Mouse (Mus musculus) forebrain, embryonic 11.5 days (tissue): ENCODE results near the gene Celf2. TPM values are rescaled to one million over a fixed set of nuclear protein-coding genes. Genes with fewer than 3 reads are reported as not detected.

Source experiments
- ATAC-seq: fragments of 200-750 bp; cut with Nextera tagmentation; replicated peaks from 2 replicates; pipeline ENCODE4 v1.8.0; 2017; ENCODE audit warnings: moderate TSS enrichment; ENCODE audit not compliant: low FRiP score
- DNase-seq: peaks from one replicate; pipeline ENCODE4 v3.0.0-alpha.2; 2017; ENCODE audit warnings: low spot score
- H3K27ac ChIP-seq: fragments of 300-500 bp; sonication (generic); 2 replicates; pipeline ENCODE4 v1.5.1; 2014; ENCODE audit warnings: low read depth, low read length
- H3K27me3 ChIP-seq: fragments of 300-500 bp; sonication (generic); 2 replicates; pipeline ENCODE4 v1.6.1; 2014; ENCODE audit warnings: mild to moderate bottlenecking, low read length, mixed read lengths; ENCODE audit not compliant: control insufficient read depth, insufficient read depth
- H3K36me3 ChIP-seq: fragments of 300-500 bp; sonication (generic); 2 replicates; pipeline ENCODE4 v1.6.1; 2014; ENCODE audit warnings: mild to moderate bottlenecking, low read length, moderate library complexity, mixed read lengths; ENCODE audit not compliant: control insufficient read depth, insufficient read depth
- H3K4me1 ChIP-seq: fragments of 300-500 bp; sonication (generic); replicated peaks from 2 replicates; pipeline ENCODE4 v1.6.1; 2014; ENCODE audit warnings: low read length, mixed read lengths; ENCODE audit not compliant: control insufficient read depth, insufficient read depth
- H3K4me2 ChIP-seq: fragments of 300-500 bp; sonication (generic); 2 replicates; pipeline ENCODE4 v1.6.1; 2014; ENCODE audit warnings: low read depth, mild to moderate bottlenecking, low read length, moderate library complexity, mixed read lengths; ENCODE audit not compliant: severe bottlenecking
- H3K4me3 ChIP-seq: fragments of 300-500 bp; sonication (generic); 2 replicates; pipeline ENCODE4 v1.5.1; 2014; ENCODE audit warnings: low read depth, low read length
- H3K9ac ChIP-seq: fragments of 300-500 bp; sonication (generic); 2 replicates; pipeline ENCODE4 v1.6.1; 2014; ENCODE audit warnings: low read length
- H3K9me3 ChIP-seq: fragments of 300-500 bp; sonication (generic); 2 replicates; pipeline ENCODE4 v1.6.1; 2016; ENCODE audit warnings: low read length, mixed read lengths; ENCODE audit not compliant: control insufficient read depth
- WGBS: fragments of 180-500 bp; shearing (Covaris S2); extraction: QIAGEN DNeasy Blood & Tissue Kit; methylation state at CpG from one replicate; pipeline ENCODE4 v1.1.7; 2014; 5-methylcytosine and 5-hydroxymethylcytosine counted together
- polyA plus RNA-seq: library from polyadenylated mRNA; unstranded; fragments of >200 nt; fragmentation: Nextera tagmentation; extraction: Ambion mirVana; gene quantifications from 2 replicates; pipeline ENCODE4 v1.2.1, GENCODE M21; 2014

Celf2 gene
- polyA plus RNA-seq, 1 experiment from 2014 or later = 116 TPM

GRCm38 (mm10) chr2:7089069-7089834, 420.1 kb downstream of the Celf2 start:
- Histone ChIP-seq H3K9ac (peak overlapping the region; percentile 10; the same call in 1 of the 2 replicates), H3K9me3 (no peaks in the 10 kb centered on the region), H3K27me3 (no peaks in the 10 kb centered on the region), H3K4me2 (no peak overlapping the region), H3K27ac (peak overlapping the region; percentile 52; the same call in 1 of the 2 replicates), H3K36me3 (no peaks in the 10 kb centered on the region), H3K4me1 (peaks cover 4% of the 10 kb centered on the region; the same call in 1 of the 2 replicates), H3K4me3 (no peak overlapping the region)
- peak; percentile 87 for ATAC-seq
- 9% methylated on average over 7 of the region's 7 CpGs for WGBS
- DNase-seq = peak; percentile 73

DNA sequence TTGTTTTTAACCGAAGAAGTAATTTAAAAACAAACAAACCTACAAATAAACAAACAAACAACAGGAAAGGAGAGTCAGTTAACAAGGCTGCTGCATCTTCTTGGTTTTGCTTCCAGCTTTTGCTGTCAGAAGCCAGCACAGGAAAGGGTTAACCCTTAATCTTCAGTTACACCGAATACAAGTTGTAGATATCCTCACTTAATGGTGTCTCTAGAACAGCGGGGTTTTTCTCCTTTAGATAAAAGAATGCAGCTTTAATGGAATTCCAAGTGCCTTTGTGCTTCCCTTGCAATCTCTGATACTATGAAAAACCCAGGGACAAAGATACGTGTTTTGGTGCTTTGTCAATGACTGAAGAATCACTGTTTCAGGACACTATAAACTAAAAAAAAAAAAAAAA, 420.8 kb downstream of the Celf2 start:
- 17% methylated on average over 4 of the region's 4 CpGs for WGBS
- H3K27ac ChIP-seq = peak overlapping the region; percentile 52; the same call in 1 of the 2 replicates
- H3K4me3 ChIP-seq = no peak overlapping the region
- H3K36me3 ChIP-seq = no peaks in the 10 kb centered on the region
- no peaks in the 10 kb centered on the region for H3K27me3 ChIP-seq
- H3K9me3 ChIP-seq = no peaks in the 10 kb centered on the region
- DNase-seq = no peak
- peaks cover 4% of the 10 kb centered on the region; the same call in 1 of the 2 replicates for H3K4me1 ChIP-seq
- H3K4me2 ChIP-seq = no peak overlapping the region
- no peak overlapping the region; the same call in 1 of the 2 replicates for H3K9ac ChIP-seq
- 0 out of 2 replicates have a peak, but pooled peaks have one; percentile 19 for ATAC-seq

GRCm38 (mm10) chr2:7087480-7087879, 421.9 kb downstream of the Celf2 start:
- no peak overlapping the region for H3K4me3 ChIP-seq
- WGBS = 73% methylated on average over 14 of the region's 14 CpGs
- no peak overlapping the region for H3K4me2 ChIP-seq
- H3K27ac ChIP-seq = no peak overlapping the region
- no peak overlapping the region for H3K9ac ChIP-seq
- H3K27me3 ChIP-seq = no peaks in the 10 kb centered on the region
- H3K36me3 ChIP-seq = no peaks in the 10 kb centered on the region
- H3K4me1 ChIP-seq = peaks cover 4% of the 10 kb centered on the region; the same call in 1 of the 2 replicates
- ATAC-seq (no peak), DNase-seq (no peak)
- no peaks in the 10 kb centered on the region for H3K9me3 ChIP-seq

DNA sequence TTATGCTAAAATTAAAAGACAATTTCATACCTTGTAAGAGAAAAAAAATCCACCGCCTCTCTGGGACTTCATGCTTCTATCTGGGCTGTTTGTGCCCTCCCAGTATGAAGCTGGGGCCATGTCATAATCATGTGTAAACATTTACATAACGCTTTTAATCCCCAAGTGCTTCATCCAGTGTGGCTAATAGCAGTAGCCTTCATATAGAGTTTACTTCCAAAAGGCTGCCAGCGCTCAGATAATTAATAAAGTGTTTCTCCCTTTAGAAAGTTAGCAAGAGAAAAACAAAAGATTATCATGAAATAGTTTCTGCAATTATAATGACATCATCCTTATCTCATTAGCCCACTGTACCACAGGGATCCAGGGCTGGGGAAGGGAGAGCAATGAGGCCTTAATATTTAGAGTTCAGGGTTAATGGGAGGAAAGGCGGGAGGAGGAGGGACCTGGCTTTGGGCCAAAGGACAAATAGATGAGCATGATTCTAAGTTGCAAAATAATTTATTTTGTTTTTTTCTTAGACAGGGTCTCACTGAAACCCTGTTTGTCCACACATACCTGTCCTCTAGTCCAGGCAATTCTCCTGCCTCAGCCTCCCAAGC, 425.8 kb downstream of the Celf2 start:
- no peak overlapping the region for H3K4me3 ChIP-seq
- H3K9me3 ChIP-seq = no peaks in the 10 kb centered on the region
- no peak overlapping the region for H3K27ac ChIP-seq
- no peaks in the 10 kb centered on the region for H3K36me3 ChIP-seq
- DNase-seq (no peak), ATAC-seq (no peak)
- no peaks in the 10 kb centered on the region for H3K27me3 ChIP-seq
- 76% methylated on average over 4 of the region's 4 CpGs for WGBS
- peaks cover 17% of the 10 kb centered on the region for H3K4me1 ChIP-seq
- no peak overlapping the region for H3K4me2 ChIP-seq
- no peak overlapping the region for H3K9ac ChIP-seq

GRCm38 (mm10) chr2:7082376-7083025, 426.9 kb downstream of the Celf2 start:
- H3K36me3 ChIP-seq = no peaks in the 10 kb centered on the region
- no peak overlapping the region for H3K9ac ChIP-seq
- H3K9me3 ChIP-seq = peaks cover under 1% of the 10 kb centered on the region; the same call in 1 of the 2 replicates
- 79% methylated on average over 9 of the region's 9 CpGs for WGBS
- H3K27ac ChIP-seq = no peak overlapping the region
- ATAC-seq (no peak), DNase-seq (no peak)
- H3K4me3 ChIP-seq = no peak overlapping the region
- H3K27me3 ChIP-seq = no peaks in the 10 kb centered on the region
- H3K4me2 ChIP-seq = no peak overlapping the region
- H3K4me1 ChIP-seq = peaks cover 15% of the 10 kb centered on the region

DNA sequence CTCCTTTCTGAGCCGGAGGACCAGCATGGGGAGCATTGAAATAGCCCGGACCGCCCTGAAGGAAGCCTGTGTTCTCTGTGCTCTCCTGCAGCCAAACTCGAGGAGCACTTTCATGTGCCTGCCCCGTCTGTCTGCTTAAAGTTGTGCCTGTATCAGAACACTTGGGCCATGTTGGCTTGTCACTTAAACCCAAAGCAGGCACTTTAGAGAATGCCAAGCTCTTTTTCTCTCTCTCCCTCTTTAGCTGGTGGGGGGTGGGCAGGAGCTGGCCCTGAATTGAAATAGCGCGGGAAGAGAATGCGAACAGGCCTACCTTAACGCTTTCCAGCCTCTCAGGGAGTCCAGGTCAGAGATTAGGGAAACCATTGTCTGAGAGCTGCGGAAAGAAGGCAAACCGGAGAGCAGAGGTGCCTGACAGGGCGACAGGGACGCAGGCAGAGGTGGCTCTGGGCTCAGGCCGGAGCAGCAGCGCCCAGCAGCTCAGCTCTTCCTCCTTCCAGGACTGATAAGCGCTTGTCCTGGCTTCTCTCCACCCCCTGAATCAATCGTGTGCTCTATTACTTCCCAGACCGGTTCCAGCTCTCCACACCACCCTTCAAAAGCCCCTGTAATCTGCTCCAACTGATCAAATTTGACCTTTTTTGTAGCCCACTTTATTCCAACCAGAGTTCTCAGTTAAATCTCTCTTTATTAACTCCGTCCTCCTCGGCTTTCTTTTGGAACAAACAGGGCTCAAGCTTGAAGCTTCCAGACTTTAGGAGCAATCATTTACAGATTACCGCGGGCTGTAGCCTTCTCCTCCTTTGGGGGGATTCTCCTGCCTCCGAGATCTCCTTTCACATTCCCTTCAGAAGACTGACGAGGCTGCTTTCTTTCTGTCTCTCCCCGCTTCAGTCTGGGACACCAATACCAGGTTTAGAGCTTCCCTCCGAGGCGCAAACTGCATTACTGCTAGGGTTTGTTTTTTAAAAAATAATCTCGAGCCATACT, 428.3 kb downstream of the Celf2 start:
- no peak overlapping the region for H3K27ac ChIP-seq
- WGBS = 4% methylated on average over 28 of the region's 28 CpGs

GRCm38 (mm10) chr2:7080086-7080485, 429.3 kb downstream of the Celf2 start:
- H3K4me3 ChIP-seq = no peak overlapping the region
- DNase-seq = no peak
- no peak overlapping the region for H3K4me2 ChIP-seq
- H3K27me3 ChIP-seq = no peaks in the 10 kb centered on the region
- H3K9ac ChIP-seq = no peak overlapping the region
- H3K36me3 ChIP-seq = no peaks in the 10 kb centered on the region
- WGBS = 76% methylated on average over 7 of the region's 7 CpGs
- H3K4me1 ChIP-seq = peaks cover 15% of the 10 kb centered on the region
- no peak overlapping the region for H3K27ac ChIP-seq
- peaks cover 8% of the 10 kb centered on the region for H3K9me3 ChIP-seq
- no peak for ATAC-seq

More for the DNA sequence above, 428.3 kb downstream of the Celf2 start:
- Histone ChIP-seq H3K4me2 (peak overlapping the region; percentile 42), H3K4me3 (no peak overlapping the region; the same call in 1 of the 2 replicates), H3K4me1 (peaks cover 15% of the 10 kb centered on the region), H3K9ac (peak overlapping the region; percentile 58), H3K27me3 (no peaks in the 10 kb centered on the region), H3K9me3 (peaks cover 6% of the 10 kb centered on the region), H3K36me3 (no peaks in the 10 kb centered on the region)
- DNase-seq (peak; percentile 62), ATAC-seq (peak; percentile 61)

GRCm38 (mm10) chr2:7079390-7079789, 430.0 kb downstream of the Celf2 start:
- 82% methylated on average over 2 of the region's 2 CpGs for WGBS
- Histone ChIP-seq H3K9ac (no peak overlapping the region), H3K4me1 (peaks cover 15% of the 10 kb centered on the region), H3K4me3 (no peak overlapping the region), H3K9me3 (peaks cover 8% of the 10 kb centered on the region), H3K27ac (no peak overlapping the region), H3K36me3 (no peaks in the 10 kb centered on the region), H3K4me2 (no peak overlapping the region), H3K27me3 (no peaks in the 10 kb centered on the region)
- DNase-seq (no peak), ATAC-seq (no peak)
